Mouse (Mus musculus) thymus, adult 2 months (tissue): ENCODE measurements around the gene Peli2. TPM values are rescaled to one million over a fixed set of nuclear protein-coding genes. Genes with fewer than 3 reads are reported as not detected.

Source experiments
- DNase-seq: peaks from one replicate; pipeline ENCODE4 v3.0.0; 2021
- H3K27ac ChIP-seq: fragments of 200-500 bp; 2 replicates; pipeline ENCODE4 v1.5.1; 2012; ENCODE audit warnings: low read length, control low read depth; ENCODE audit not compliant: control insufficient read depth, insufficient read depth
- H3K27me3 ChIP-seq: fragments of 200-500 bp; 2 replicates; pipeline ENCODE4 v1.6.1; 2012; ENCODE audit warnings: mild to moderate bottlenecking, low read length, moderate library complexity, mixed read lengths; ENCODE audit not compliant: control insufficient read depth, insufficient read depth
- H3K36me3 ChIP-seq: fragments of 200-500 bp; 2 replicates; pipeline ENCODE4 v1.6.1; 2012; ENCODE audit warnings: mild to moderate bottlenecking, low read length, moderate library complexity; ENCODE audit not compliant: control insufficient read depth, insufficient read depth
- H3K4me1 ChIP-seq: fragments of 200-500 bp; replicated peaks from 2 replicates; pipeline ENCODE4 v1.6.1; 2012; ENCODE audit warnings: low read length; ENCODE audit not compliant: control insufficient read depth, insufficient read depth
- H3K4me3 ChIP-seq: fragments of 200-500 bp; 2 replicates; pipeline ENCODE4 v1.5.1; 2012; ENCODE audit warnings: mild to moderate bottlenecking, low read length, control low read depth, moderate library complexity; ENCODE audit not compliant: control insufficient read depth, insufficient read depth
- CTCF ChIP-seq: fragments of 200-500 bp; IDR thresholded peaks from 2 replicates; pipeline ENCODE4 v1.5.1; 2012; ENCODE audit warnings: mild to moderate bottlenecking, control low read depth, low read length, moderate library complexity, borderline replicate concordance; ENCODE audit not compliant: control insufficient read depth, poor library complexity, insufficient read depth; ENCODE audit errors: extremely low read depth
- POLR2A ChIP-seq: fragments of 200-500 bp; IDR thresholded peaks from 2 replicates; pipeline ENCODE4 v1.6.1; 2012; ENCODE audit warnings: mild to moderate bottlenecking, low read length, control low read depth, moderate library complexity; ENCODE audit not compliant: control insufficient read depth, poor library complexity, insufficient read depth; ENCODE audit errors: extremely low read depth
- WGBS: fragments of 180-500 bp; shearing (Covaris S2); methylation state at CpG from one replicate; pipeline ENCODE4 v1.1.7; 2018; 5-methylcytosine and 5-hydroxymethylcytosine counted together
- polyA plus RNA-seq: library from polyadenylated mRNA; depleted of rRNA; stranded (reverse); fragments of >200 nt; gene quantifications from 2 replicates; pipeline ENCODE4 v1.2.3, GENCODE M21; 2012

Peli2 gene
- polyA plus RNA-seq, 1 experiment: 2.8 TPM

DNA sequence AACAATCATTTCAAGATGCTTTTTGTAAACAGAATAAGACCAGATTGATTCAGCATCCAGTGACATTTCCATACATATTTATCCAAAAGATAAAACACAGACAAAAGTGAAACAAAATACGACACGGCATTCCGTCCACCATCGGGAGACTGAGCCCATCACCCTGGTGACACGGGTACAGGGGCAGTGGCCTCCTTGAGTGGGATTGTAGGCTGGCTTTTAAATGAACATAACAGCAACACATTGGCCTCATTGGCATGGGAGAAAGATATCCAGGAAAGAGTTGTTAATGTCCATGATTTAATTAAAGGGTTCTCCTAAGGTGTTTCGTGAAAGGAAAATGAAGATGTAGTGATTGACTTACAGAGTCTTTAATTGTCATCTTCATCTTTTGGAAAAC, 5.3 kb downstream of the Peli2 start:
- H3K27ac ChIP-seq: no peak overlapping the region
- H3K4me1 ChIP-seq: peaks cover 8% of the 10 kb centered on the region; the same call in 1 of the 2 replicates

DNA sequence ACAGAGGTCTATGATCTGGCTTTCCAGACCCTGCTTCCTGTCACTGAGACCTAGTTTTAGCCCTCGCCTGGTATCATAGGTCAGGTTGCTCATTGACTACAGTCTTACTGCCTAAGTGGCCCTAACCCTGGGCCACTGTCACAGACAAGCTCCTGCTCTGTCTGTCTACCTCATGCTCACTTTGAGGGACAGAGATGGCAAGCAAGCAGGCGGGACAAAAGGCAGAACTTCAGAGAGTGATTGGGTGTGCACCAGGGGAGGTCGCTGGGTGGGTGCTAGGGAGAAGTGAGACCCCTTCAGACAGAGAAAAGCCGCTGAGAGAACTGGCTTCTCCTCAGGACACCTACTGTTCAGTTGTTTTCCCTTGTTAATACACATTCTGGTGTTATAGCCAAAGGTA, 6.3 kb downstream of the Peli2 start:
- no peak for DNase-seq
- WGBS: 90% methylated on average over 4 of the region's 4 CpGs
- no peak overlapping the region for H3K27ac ChIP-seq
- no peaks in the 10 kb centered on the region for H3K36me3 ChIP-seq
- H3K4me3 ChIP-seq: no peak overlapping the region
- TF ChIP-seq CTCF: no peak
- no peak for TF ChIP-seq POLR2A
- peaks cover 10% of the 10 kb centered on the region for H3K4me1 ChIP-seq
- H3K27me3 ChIP-seq: 0 out of 2 replicates have a peak, but pooled peaks cover 2% of the 10 kb centered on the region

More for the DNA sequence above, 5.3 kb downstream of the Peli2 start:
- DNase-seq: no peak
- H3K36me3 ChIP-seq: no peaks in the 10 kb centered on the region
- 94% methylated on average over 6 of the region's 6 CpGs for WGBS
- TF ChIP-seq CTCF: no peak
- TF ChIP-seq POLR2A: no peak
- peaks cover 5% of the 10 kb centered on the region; the same call in 1 of the 2 replicates for H3K27me3 ChIP-seq
- no peak overlapping the region for H3K4me3 ChIP-seq

GRCm38 (mm10) chr14:48127609-48128185, 7.1 kb downstream of the Peli2 start:
- no peak for DNase-seq
- 93% methylated on average over 8 of the region's 8 CpGs for WGBS
- H3K4me3 ChIP-seq: no peak overlapping the region
- TF ChIP-seq CTCF: no peak
- no peak for TF ChIP-seq POLR2A
- H3K27ac ChIP-seq: no peak overlapping the region
- peaks cover 16% of the 10 kb centered on the region for H3K4me1 ChIP-seq
- H3K27me3 ChIP-seq: 0 out of 2 replicates have a peak, but pooled peaks cover 2% of the 10 kb centered on the region
- no peaks in the 10 kb centered on the region for H3K36me3 ChIP-seq

- no peaks in the 10 kb centered on the region for H3K27me3 ChIP-seq
- TF ChIP-seq CTCF: no peak
- TF ChIP-seq POLR2A: no peak
- no peak overlapping the region for H3K27ac ChIP-seq
- no peak overlapping the region for H3K4me3 ChIP-seq
- H3K4me1 ChIP-seq: peaks cover 23% of the 10 kb centered on the region
- no peak for DNase-seq
- no peaks in the 10 kb centered on the region for H3K36me3 ChIP-seq
- 97% methylated on average over 5 of the region's 5 CpGs for WGBS
Observed at GRCm38 (mm10) chr14:48128701-48129100, 8.1 kb downstream of the Peli2 start.

- TF ChIP-seq CTCF (no peak), POLR2A (no peak)
- DNase-seq: no peak
- Histone ChIP-seq H3K36me3 (no peaks in the 10 kb centered on the region), H3K4me1 (peaks cover 23% of the 10 kb centered on the region), H3K27ac (no peak overlapping the region), H3K4me3 (no peak overlapping the region), H3K27me3 (no peaks in the 10 kb centered on the region)
- 70% methylated on average over 6 of the region's 6 CpGs for WGBS
Observed at GRCm38 (mm10) chr14:48130021-48130420, 9.4 kb downstream of the Peli2 start.

- peaks cover 23% of the 10 kb centered on the region for H3K4me1 ChIP-seq
- WGBS: 38% methylated on average over 20 of the region's 20 CpGs
- TF ChIP-seq CTCF (no peak), POLR2A (no peak)
- H3K36me3 ChIP-seq: no peaks in the 10 kb centered on the region
- no peak for DNase-seq
- H3K27me3 ChIP-seq: no peaks in the 10 kb centered on the region
- no peak overlapping the region for H3K4me3 ChIP-seq
- no peak overlapping the region for H3K27ac ChIP-seq
Observed at GRCm38 (mm10) chr14:48130761-48131575, 10.3 kb downstream of the Peli2 start.
